Mouse (Mus musculus): Measurements from ENCODE around the gene Homer2. TPM values are rescaled to one million over a fixed set of nuclear protein-coding genes. Genes with fewer than 3 reads are reported as not detected.

Homer2 gene
- polyA plus RNA-seq, 1 experiment from 2014 or later, result 3.9 TPM

DNA sequence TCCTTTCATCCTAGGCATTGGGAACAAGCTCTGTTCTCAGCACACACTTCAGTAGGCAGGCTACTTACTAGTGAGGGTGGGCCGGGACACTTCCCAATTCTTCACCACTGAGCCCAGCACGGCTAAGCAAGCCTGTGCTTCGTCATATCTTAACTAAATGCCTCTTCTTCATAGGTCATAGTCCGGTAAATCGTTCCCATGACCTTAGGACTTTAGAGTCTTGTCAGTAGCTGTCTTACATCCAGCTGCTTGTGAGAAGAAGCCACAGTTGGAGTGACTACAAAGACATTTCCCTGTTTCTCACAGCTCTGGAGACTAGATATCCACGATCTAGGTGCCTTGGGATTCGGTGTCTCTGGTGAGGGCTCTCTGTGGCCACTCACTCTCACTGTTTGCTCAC, 122.0 kb downstream of the Homer2 start:
- ATAC-seq (ENCODE audit: insufficient read depth), result no peak
- H3K27me3 ChIP-seq, result no peaks in the 10 kb centered on the region
- peaks cover 63% of the 10 kb centered on the region for H3K36me3 ChIP-seq (replicated peaks)
- H3K4me2 ChIP-seq, result no peak overlapping the region
- H3K4me1 ChIP-seq (replicated peaks), result peaks cover 2% of the 10 kb centered on the region; the same call in 1 of the 2 replicates
- H3K4me3 ChIP-seq (replicated peaks), result no peak overlapping the region
- no peaks in the 10 kb centered on the region for H3K9me3 ChIP-seq (replicated peaks)
- 79% methylated on average over 7 of the region's 7 CpGs for WGBS (ENCODE audit: insufficient replicate concordance)
- no peak overlapping the region for H3K9ac ChIP-seq
- H3K27ac ChIP-seq (replicated peaks), result no peak overlapping the region

DNA sequence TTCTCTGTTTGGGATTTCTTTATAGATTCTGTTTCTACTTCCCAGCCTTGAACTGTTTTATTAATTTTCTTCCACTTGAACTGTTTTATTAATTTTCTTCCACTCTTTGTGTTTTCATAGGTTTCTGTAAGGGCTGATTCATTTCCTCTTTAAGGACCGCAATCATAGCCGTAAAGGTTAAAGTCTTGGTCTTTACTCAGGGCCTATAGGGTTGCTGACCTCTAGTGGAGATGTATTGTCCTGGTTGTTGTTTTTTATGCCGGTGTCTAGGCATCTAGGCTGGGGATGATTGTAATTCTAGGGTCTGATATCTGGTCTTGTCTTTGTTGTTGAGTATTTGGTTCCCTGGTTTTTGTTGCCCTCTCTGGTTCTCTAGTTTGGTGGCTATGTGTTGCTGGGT, 123.8 kb downstream of the Homer2 start:
- Histone ChIP-seq H3K27ac (replicated peaks) (no peak overlapping the region), H3K36me3 (replicated peaks) (peaks cover 61% of the 10 kb centered on the region)
- 71% methylated on average over 3 of the region's 3 CpGs for WGBS (ENCODE audit: insufficient replicate concordance)

DNA sequence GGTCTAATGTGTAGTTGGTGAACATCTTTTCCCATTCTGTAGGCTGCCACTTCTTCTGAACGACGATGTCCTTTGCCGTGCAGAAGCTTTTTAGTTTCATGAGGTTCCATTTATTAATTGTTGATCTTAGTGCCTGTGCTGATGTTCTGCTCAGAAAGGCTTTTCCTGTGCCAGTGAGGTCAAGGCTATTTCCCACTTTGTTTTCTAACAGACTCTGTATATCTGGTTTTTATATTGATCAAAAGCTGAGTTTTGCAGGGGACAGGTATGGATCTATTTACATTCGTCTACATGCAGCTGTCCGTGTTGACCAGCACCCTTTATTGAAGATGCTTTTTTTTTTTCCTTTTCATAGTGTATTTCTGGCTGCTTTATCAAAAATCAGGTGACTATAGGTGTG, 128.0 kb downstream of the Homer2 start:
- 85% methylated on average over 5 of the region's 5 CpGs for WGBS (ENCODE audit: insufficient replicate concordance)
- Histone ChIP-seq H3K27ac (replicated peaks) (no peak overlapping the region), H3K36me3 (replicated peaks) (peaks cover 60% of the 10 kb centered on the region), H3K4me3 (replicated peaks) (no peak overlapping the region), H3K9ac (no peak overlapping the region), H3K4me1 (replicated peaks) (peaks cover 12% of the 10 kb centered on the region), H3K4me2 (no peak overlapping the region), H3K27me3 (no peaks in the 10 kb centered on the region), H3K9me3 (replicated peaks) (no peaks in the 10 kb centered on the region)
- no peak for ATAC-seq (ENCODE audit: insufficient read depth)

More for the DNA sequence above, 123.8 kb downstream of the Homer2 start:
- Histone ChIP-seq H3K9ac (no peak overlapping the region), H3K4me2 (no peak overlapping the region), H3K4me3 (replicated peaks) (no peak overlapping the region), H3K9me3 (replicated peaks) (no peaks in the 10 kb centered on the region), H3K4me1 (replicated peaks) (peaks cover 11% of the 10 kb centered on the region), H3K27me3 (no peaks in the 10 kb centered on the region)
- ATAC-seq (ENCODE audit: insufficient read depth), result no peak

DNA sequence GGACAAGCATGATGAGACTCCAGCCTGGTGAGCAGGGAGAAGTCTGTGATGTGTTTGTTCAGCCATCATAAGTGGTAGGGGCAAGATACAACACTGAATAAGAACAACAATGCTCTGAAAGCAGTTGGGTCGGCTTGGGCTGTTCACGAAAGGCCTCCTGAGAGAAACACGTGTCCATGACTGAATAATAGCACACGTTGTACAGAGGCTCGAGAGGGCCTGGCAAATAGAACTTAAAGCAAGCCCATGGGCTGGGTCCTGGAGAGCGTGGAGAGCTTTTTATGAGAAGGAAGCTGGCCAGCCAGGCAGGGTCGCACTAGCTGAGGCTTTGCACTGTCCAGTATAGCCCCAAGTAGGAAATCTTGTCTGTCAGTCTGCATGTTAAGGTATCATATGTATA, 128.9 kb downstream of the Homer2 start:
- H3K4me3 ChIP-seq (replicated peaks), result no peak overlapping the region
- ATAC-seq (ENCODE audit: insufficient read depth), result no peak
- no peak overlapping the region for H3K27ac ChIP-seq (replicated peaks)
- no peaks in the 10 kb centered on the region for H3K9me3 ChIP-seq (replicated peaks)
- WGBS (ENCODE audit: insufficient replicate concordance), result 79% methylated on average over 7 of the region's 7 CpGs
- H3K36me3 ChIP-seq (replicated peaks), result peaks cover 54% of the 10 kb centered on the region
- no peak overlapping the region for H3K9ac ChIP-seq
- no peaks in the 10 kb centered on the region for H3K27me3 ChIP-seq
- no peak overlapping the region for H3K4me2 ChIP-seq
- peaks cover 19% of the 10 kb centered on the region for H3K4me1 ChIP-seq (replicated peaks)

DNA sequence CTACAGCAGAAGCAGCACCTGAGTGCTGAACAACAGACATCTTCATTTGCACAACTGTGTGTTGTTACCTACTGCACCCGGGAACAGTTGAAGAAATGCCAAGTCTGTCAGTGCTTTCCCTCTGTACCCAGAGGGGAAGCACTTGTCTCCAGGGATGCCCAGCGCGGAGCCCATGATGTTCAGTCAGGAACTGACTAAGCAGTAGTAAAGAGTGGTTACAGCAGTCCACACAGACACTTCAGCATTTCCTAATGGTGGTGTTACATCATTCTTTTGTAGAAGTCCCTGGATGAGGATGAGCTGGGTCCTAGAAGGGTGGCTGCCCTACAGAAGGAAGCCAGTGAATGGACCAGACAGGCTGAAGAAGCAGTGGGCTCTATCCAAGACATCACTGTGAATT, 129.5 kb downstream of the Homer2 start:
- Histone ChIP-seq H3K27me3 (no peaks in the 10 kb centered on the region), H3K27ac (replicated peaks) (no peak overlapping the region), H3K4me2 (no peak overlapping the region), H3K4me1 (replicated peaks) (peaks cover 24% of the 10 kb centered on the region), H3K9ac (no peak overlapping the region), H3K9me3 (replicated peaks) (no peaks in the 10 kb centered on the region), H3K4me3 (replicated peaks) (no peak overlapping the region), H3K36me3 (replicated peaks) (peaks cover 52% of the 10 kb centered on the region)
- ATAC-seq (ENCODE audit: insufficient read depth), result no peak
- WGBS (ENCODE audit: insufficient replicate concordance), result 81% methylated on average over 3 of the region's 3 CpGs

DNA sequence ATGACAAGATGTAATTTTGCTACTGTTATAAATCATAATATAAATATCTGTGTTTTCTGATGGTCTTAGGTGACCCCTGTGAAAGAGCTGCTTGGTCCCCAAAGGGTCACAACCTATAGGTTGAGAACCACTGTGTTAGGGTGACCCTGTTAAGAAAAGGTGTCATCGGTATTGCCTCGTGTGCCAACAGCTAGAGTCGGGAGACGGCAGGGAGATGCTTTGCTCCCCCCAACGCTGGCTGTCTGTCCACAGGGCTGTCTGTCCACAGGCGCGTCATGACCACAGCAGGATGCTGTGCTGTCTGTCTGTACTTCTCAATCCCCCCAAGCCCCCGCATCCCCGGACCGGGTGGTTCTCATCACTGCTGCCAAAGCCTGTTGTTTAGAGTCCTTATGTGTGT, 131.7 kb downstream of the Homer2 start:
- no peak overlapping the region for H3K9ac ChIP-seq
- H3K4me1 ChIP-seq (replicated peaks), result peaks cover 36% of the 10 kb centered on the region
- H3K4me2 ChIP-seq, result no peak overlapping the region
- no peak overlapping the region for H3K27ac ChIP-seq (replicated peaks)
- H3K4me3 ChIP-seq (replicated peaks), result no peak overlapping the region
- ATAC-seq (ENCODE audit: insufficient read depth), result no peak
- WGBS (ENCODE audit: insufficient replicate concordance), result 86% methylated on average over 10 of the region's 10 CpGs
- H3K9me3 ChIP-seq (replicated peaks), result no peaks in the 10 kb centered on the region
- no peaks in the 10 kb centered on the region for H3K27me3 ChIP-seq
- H3K36me3 ChIP-seq (replicated peaks), result peaks cover 52% of the 10 kb centered on the region

DNA sequence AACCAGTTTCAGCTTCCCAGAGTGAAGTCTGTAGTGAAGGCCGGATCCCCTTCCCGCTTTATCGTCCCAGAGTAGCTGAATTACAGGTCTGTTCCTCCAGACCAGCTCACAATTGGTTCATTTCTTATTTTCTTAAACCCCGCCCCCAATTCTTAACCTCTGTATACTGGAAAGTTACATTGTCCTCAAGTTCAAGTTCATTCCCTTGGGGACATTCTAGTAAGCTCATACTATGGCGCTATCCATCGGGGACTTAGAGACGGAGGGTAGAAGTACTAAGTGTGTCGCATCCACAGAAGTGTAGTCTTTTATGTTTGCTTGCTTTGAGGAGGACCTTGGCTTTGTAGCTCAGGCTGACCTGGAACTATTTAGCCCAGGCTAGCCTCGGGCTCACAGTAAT, 133.5 kb downstream of the Homer2 start:
- H3K36me3 ChIP-seq (replicated peaks), result peaks cover 41% of the 10 kb centered on the region
- peak overlapping the region; percentile 97 for H3K27ac ChIP-seq (replicated peaks)
- no peak for ATAC-seq (ENCODE audit: insufficient read depth)
- no peak overlapping the region for H3K9ac ChIP-seq
- H3K4me1 ChIP-seq (replicated peaks), result peaks cover 34% of the 10 kb centered on the region
- no peaks in the 10 kb centered on the region for H3K9me3 ChIP-seq (replicated peaks)
- no peaks in the 10 kb centered on the region for H3K27me3 ChIP-seq
- WGBS (ENCODE audit: insufficient replicate concordance), result 89% methylated on average over 9 of the region's 9 CpGs
- peak overlapping the region; percentile 78; the same call in 1 of the 2 replicates for H3K4me2 ChIP-seq
- no peak overlapping the region for H3K4me3 ChIP-seq (replicated peaks)

DNA sequence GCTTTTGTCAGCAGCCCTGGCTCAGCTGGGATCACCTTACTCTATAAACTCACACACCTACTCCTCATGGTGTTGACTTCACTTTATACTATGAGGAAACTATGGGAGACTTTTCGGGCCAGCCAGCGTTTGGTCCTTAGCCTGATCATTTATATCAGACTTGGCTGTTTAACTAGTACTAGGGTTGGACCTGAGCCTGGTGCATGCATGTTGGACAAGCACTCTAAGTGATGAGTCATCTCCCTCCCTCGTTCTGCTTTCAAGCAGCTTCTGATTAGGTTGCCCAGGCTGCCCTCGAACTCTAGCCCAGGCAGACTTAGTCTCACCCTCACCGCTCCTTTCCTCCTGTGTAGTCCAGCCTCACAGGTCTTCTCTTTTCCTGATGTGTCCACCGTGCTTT, 133.9 kb downstream of the Homer2 start:
- Histone ChIP-seq H3K27ac (replicated peaks) (peak overlapping the region; percentile 97), H3K36me3 (replicated peaks) (peaks cover 37% of the 10 kb centered on the region), H3K4me1 (replicated peaks) (peaks cover 30% of the 10 kb centered on the region), H3K27me3 (no peaks in the 10 kb centered on the region), H3K9me3 (replicated peaks) (no peaks in the 10 kb centered on the region), H3K4me2 (peak overlapping the region; percentile 78), H3K4me3 (replicated peaks) (peak overlapping the region; percentile 90), H3K9ac (peak overlapping the region; percentile 42; the same call in 1 of the 2 replicates)
- 59% methylated on average over 6 of the region's 6 CpGs for WGBS (ENCODE audit: insufficient replicate concordance)
- ATAC-seq (ENCODE audit: insufficient read depth), result no peak

DNA sequence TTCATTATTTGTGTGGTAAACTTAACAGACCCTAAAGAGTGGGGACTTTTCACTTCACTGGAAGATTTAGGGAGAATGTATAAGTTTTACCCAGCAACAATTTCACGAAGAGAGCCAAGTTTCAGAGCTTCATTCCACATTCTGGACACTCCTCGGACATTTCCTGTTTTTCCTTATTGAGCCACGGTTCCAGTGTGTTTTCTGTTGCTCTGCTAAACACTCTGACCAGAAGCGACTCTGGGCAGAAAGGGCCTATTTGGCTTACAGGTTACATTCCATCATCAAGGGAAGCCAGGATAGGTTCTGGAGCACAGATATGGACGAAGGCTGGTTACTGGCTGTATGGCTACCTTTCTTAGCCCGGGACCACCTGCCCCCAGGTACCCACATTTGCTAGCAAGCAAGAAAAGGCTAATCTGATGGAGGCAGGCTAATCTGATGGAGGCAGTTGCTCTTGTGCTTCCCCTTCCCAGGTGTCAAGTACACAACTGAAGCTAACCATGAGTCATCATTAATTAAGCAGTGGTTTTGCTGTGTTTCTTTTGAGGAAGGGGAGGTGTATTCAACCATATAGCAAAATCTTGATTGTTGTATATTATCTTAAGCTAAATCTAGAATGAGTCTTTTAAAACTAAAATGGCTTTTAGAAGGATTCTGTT, 134.6 kb downstream of the Homer2 start:
- ATAC-seq (ENCODE audit: insufficient read depth), result no peak
- Histone ChIP-seq H3K4me3 (replicated peaks) (peak overlapping the region; percentile 90), H3K9ac (peak overlapping the region; percentile 93), H3K4me2 (peak overlapping the region; percentile 78), H3K9me3 (replicated peaks) (no peaks in the 10 kb centered on the region), H3K27ac (replicated peaks) (peak overlapping the region; percentile 97), H3K27me3 (no peaks in the 10 kb centered on the region), H3K4me1 (replicated peaks) (peaks cover 28% of the 10 kb centered on the region), H3K36me3 (replicated peaks) (peaks cover 30% of the 10 kb centered on the region)
- whole genome bisulfite sequencing (ENCODE audit: insufficient replicate concordance), result 41% methylated on average over 6 of the region's 6 CpGs

DNA sequence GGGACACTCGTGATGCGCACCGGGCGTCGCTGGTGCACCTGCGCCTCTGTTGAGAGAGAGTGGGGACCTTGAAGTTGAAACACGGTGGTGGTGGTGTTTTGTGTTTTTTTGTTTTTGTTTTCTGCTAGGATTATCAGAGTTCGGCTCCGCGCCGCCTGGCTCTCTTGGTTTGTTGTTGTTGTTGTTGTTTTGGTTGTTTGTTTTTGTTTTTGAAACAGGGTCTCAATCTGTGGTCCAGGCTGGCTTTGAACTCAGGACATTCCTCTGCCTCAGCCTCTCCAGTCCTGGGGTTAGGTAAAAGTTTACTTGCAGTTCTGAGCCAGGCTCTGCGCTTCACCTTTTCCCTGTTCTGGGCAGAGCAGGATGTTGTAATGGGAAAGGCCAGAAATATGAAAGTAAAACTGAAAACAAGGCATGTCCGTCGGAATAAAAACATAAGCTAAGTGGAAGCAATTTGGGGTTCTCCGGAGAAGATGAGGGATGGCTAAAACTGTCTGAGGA, 135.3 kb downstream of the Homer2 start:
- Histone ChIP-seq H3K27ac (replicated peaks) (peak overlapping the region; percentile 97), H3K4me3 (replicated peaks) (peak overlapping the region; percentile 90), H3K9me3 (replicated peaks) (no peaks in the 10 kb centered on the region), H3K4me1 (replicated peaks) (peaks cover 28% of the 10 kb centered on the region), H3K9ac (peak overlapping the region; percentile 93), H3K27me3 (no peaks in the 10 kb centered on the region), H3K36me3 (replicated peaks) (peaks cover 23% of the 10 kb centered on the region), H3K4me2 (peak overlapping the region; percentile 78)
- WGBS (ENCODE audit: insufficient replicate concordance), result 9% methylated on average over 15 of the region's 15 CpGs
- no peak for ATAC-seq (ENCODE audit: insufficient read depth)

DNA sequence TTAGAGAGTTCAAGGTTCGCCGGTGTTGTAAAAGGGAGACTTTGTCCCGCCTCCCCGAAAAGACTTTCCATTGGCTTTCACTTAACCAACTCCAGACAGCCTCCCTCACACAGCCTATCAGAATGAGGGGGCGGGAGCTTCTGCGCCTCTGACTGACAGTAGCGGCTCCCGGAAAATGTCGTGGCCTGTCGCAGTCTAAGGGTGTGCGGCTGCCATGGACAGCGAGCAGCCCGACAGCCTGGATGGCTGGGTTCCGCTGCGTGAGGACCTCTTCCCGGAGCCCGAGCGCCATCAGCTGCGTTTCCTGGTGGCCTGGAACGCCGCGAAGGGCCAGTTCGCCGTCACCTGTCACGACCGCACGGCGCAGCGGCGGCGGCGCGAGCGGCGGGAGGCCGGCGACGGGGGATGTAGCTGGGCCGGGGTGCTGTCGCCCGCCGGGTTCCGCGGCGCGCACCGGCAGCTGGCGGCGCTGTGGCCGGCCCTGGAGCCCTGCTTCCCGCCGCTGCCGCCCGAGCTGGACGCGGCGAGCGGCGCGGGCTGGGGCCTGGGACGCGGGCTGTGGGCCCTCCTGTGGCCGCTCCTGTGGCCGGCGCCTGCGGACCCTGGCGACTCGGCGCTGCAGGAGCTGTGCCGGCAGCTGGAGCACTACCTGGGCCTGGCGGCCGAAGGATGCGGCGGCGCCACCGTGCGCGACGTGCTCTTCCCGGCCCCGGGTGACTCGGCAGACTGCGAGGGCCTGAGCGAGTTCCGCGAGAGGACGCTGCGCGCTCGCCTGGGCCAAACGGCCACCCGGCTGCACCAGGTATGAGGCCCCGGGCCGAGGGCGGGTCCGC, 136.0 kb downstream of the Homer2 start, which contains the start of gene Whamm:
TSS of gene Whamm (plus strand) at position 159 of the 833 bp plus-strand sequence.
- ATAC-seq (ENCODE audit: insufficient read depth), result peak; percentile 97
- peaks cover 28% of the 10 kb centered on the region for H3K4me1 ChIP-seq (replicated peaks)
- no peaks in the 10 kb centered on the region for H3K27me3 ChIP-seq
- peak within 1 kb of the TSS; percentile 97 for H3K27ac ChIP-seq (replicated peaks)
- under 1% methylated on average over 95 of the region's 96 CpGs for WGBS (ENCODE audit: insufficient replicate concordance)
- no peaks in the 10 kb centered on the region for H3K9me3 ChIP-seq (replicated peaks)
- peak within 1 kb of the TSS; percentile 90 for H3K4me3 ChIP-seq (replicated peaks)
- H3K4me2 ChIP-seq, result peak within 1 kb of the TSS; percentile 78
- peaks cover 16% of the 10 kb centered on the region for H3K36me3 ChIP-seq (replicated peaks)
- H3K9ac ChIP-seq, result peak within 1 kb of the TSS; percentile 93

Data from liver, embryonic 15.5 days (tissue).